Mouse (Mus musculus) limb, embryonic 13.5 days (tissue): ENCODE measurements at regions not wholly inside any gene's neighbourhood (a gene's known extent, or its start where the extent isn't known, plus 50 kb on each side); places are given as distances from the start of the nearest gene placed in this dataset.

Source experiments
- ATAC-seq: fragments of 200-750 bp; cut with Nextera tagmentation; 2 replicates; pipeline ENCODE4 v1.8.0; 2017; ENCODE audit warnings: low read depth, moderate number of reproducible peaks, moderate TSS enrichment; ENCODE audit not compliant: low FRiP score
- H3K27ac ChIP-seq: fragments of 300-500 bp; sonication (generic); 2 replicates; pipeline ENCODE4 v1.5.1; 2015; ENCODE audit warnings: inconsistent platforms, mild to moderate bottlenecking, moderate library complexity
- H3K27me3 ChIP-seq: fragments of 300-500 bp; sonication (generic); 2 replicates; pipeline ENCODE4 v1.6.1; 2015; ENCODE audit warnings: mild to moderate bottlenecking, inconsistent platforms
- H3K36me3 ChIP-seq: fragments of 300-500 bp; sonication (generic); 2 replicates; pipeline ENCODE4 v1.6.1; 2015; ENCODE audit warnings: inconsistent platforms, mild to moderate bottlenecking, moderate library complexity
- H3K4me1 ChIP-seq: fragments of 300-500 bp; sonication (generic); 2 replicates; pipeline ENCODE4 v1.6.1; 2015; ENCODE audit warnings: inconsistent platforms
- H3K4me2 ChIP-seq: fragments of 300-500 bp; sonication (generic); replicated peaks from 2 replicates; pipeline ENCODE4 v1.6.1; 2015; ENCODE audit warnings: inconsistent platforms, mild to moderate bottlenecking, moderate library complexity
- H3K4me3 ChIP-seq: fragments of 300-500 bp; sonication (generic); 2 replicates; pipeline ENCODE4 v1.5.1; 2015; ENCODE audit warnings: moderate library complexity, mild to moderate bottlenecking, inconsistent platforms
- H3K9ac ChIP-seq: fragments of 300-500 bp; sonication (generic); 2 replicates; pipeline ENCODE4 v1.6.1; 2015; ENCODE audit warnings: mild to moderate bottlenecking, inconsistent platforms
- H3K9me3 ChIP-seq: fragments of 300-500 bp; sonication (generic); 2 replicates; pipeline ENCODE4 v1.6.1; 2016; ENCODE audit warnings: inconsistent platforms
- WGBS: fragments of 180-500 bp; shearing (Covaris S2); methylation state at CpG from one replicate; pipeline ENCODE4 v1.1.7; 2015; 5-methylcytosine and 5-hydroxymethylcytosine counted together

DNA sequence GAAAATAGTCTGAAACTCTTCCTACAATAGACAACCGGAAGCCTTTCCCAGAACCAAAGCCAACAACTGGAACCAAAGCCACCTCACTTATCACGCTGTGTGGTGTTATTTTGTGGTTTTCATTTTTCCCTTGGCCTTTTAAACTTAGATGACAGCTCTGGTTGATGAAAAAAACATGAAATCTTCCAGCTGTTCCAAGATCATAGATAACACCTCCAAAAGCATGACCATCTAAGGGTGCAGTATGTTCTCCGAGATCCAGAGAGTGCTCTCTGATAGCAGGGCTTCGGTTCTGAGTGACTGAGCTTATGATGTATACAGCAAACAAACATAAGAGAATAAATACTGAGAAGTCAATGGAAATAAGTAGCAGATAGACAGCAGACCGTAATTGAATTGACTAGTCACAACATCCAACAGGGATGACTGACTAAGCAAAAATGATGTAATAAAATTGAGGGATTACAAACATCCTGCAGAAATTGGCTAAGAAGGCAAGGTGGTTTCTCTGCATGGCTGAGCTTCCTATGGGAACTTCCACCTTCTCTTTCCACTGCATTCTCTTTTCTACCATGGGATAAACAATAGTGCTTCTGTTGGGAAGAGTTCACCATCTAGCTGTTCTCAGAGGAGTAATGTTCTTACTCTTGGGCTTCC is 74.8 kb upstream of the Akirin2 start:
- no peak for ATAC-seq
- no peaks in the 10 kb centered on the region for H3K9me3 ChIP-seq
- no peak overlapping the region for H3K27ac ChIP-seq
- no peak overlapping the region for H3K4me3 ChIP-seq
- no peak overlapping the region for H3K4me2 ChIP-seq
- no peaks in the 10 kb centered on the region for H3K36me3 ChIP-seq
- H3K27me3 ChIP-seq: no peaks in the 10 kb centered on the region
- 92% methylated on average over 5 of the region's 5 CpGs for WGBS
- no peak overlapping the region for H3K9ac ChIP-seq
- H3K4me1 ChIP-seq: no peaks in the 10 kb centered on the region

DNA sequence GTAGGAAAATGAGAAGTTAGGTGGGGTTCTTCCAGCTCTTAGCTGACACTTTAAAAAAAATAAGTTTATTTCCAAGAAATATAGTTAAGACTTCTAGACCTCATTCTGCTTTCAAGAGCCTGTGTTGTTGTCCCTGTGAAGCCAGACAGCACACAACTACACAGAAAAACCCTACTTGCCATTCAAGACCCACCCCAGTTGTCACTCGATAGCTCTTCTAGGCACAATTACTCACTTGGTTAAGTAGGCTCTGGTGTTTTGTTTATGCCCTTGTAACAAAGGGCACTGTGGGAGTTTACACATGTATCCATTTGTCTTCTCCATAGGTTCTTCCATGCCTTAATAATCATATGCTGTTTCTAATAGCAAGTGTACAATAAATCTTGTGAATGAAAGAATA is 66.5 kb upstream of the Akirin2 start:
- 47% methylated on average over 1 of the region's 1 CpGs for WGBS
- Histone ChIP-seq H3K27me3 (no peaks in the 10 kb centered on the region), H3K36me3 (no peaks in the 10 kb centered on the region), H3K4me2 (no peak overlapping the region), H3K9me3 (no peaks in the 10 kb centered on the region), H3K27ac (no peak overlapping the region), H3K9ac (no peak overlapping the region), H3K4me3 (no peak overlapping the region), H3K4me1 (no peaks in the 10 kb centered on the region)
- no peak for ATAC-seq

DNA sequence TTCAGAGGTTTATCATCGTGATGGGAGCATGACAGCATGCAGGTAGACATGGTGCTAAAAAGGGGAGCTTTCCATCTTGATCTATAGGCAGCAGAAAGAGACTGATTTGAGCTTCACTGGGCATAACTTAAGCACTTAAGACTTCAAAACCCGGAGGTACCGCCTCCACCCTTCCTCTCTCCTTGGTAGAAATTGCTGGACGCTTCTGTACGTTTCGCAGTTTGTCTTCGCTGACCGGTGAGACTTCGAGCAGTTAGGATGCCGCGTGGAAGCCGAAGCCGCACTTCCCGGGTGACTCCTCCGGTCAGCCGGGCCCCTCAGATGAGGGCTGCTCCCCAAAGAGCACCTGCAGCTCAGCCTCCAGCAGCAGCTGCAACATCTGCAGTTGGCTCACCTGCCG is 65.2 kb upstream of the Akirin2 start:
- Histone ChIP-seq H3K36me3 (no peaks in the 10 kb centered on the region), H3K27me3 (no peaks in the 10 kb centered on the region), H3K27ac (no peak overlapping the region), H3K4me2 (no peak overlapping the region), H3K9ac (no peak overlapping the region), H3K4me1 (no peaks in the 10 kb centered on the region), H3K9me3 (no peaks in the 10 kb centered on the region), H3K4me3 (no peak overlapping the region)
- no peak for ATAC-seq
- WGBS: 85% methylated on average over 17 of the region's 17 CpGs

DNA sequence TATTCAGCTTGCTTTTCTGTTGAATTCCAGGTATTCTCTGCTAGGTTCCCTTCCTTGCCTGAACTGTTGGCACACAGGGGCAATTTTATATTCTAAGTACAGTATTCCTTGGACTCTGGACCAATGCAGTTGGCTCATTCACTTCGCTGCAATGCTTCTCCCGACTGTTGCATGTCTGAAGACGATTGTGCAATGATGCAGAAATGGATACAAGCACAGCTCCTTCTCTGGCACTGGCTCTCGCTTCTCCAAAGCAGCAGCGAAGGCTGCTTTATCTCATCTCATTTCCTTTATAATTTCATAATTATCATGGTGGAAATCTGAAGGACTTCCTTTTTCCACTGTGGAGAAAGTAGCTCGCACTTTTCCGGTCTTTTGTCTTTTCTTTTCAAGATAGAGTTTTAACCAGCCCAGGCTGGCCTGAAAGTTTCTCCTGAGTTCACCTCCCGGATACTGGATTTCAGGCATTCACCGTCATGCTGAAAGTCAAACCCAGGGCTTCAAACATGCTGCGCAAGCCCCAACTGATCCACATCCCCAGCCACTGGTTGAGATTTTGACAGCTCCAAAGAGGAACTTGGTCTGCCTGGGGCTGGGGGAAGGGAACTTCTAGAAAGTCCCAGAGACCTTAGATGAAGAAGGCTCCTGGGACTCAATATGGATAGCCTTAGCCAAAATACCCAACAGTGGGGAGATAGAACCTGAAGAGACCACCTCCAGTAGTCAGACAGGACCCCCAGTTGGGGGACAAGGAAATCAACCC is 55.6 kb upstream of the Akirin2 start:
- ATAC-seq: no peak
- WGBS: 92% methylated on average over 10 of the region's 10 CpGs
- Histone ChIP-seq H3K36me3 (no peaks in the 10 kb centered on the region), H3K27ac (no peak overlapping the region), H3K4me1 (no peaks in the 10 kb centered on the region), H3K9me3 (no peaks in the 10 kb centered on the region), H3K4me3 (no peak overlapping the region), H3K27me3 (no peaks in the 10 kb centered on the region), H3K9ac (no peak overlapping the region), H3K4me2 (no peak overlapping the region)

DNA sequence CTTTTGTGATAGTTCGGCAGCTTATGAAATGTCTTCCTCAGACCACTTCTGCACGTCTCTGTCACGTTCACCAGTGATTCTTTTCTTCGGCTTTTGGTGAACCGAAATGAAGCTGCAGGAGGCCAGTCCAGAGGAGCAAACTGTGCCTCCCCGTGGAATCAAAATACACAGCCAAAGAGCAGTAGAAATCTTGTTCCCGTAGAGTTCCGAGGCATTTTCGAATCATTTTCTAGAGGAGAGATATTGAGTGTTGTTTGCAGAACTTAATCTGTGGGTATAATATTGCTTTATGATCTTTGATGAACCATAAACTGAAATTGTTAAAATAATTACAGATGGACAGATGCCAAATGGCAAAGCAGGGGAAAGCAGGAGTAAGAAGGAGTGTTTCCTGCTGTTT is 52.4 kb upstream of the Akirin2 start:
- H3K9ac ChIP-seq: no peak overlapping the region
- 90% methylated on average over 9 of the region's 9 CpGs for WGBS
- H3K4me1 ChIP-seq: no peaks in the 10 kb centered on the region
- H3K9me3 ChIP-seq: no peaks in the 10 kb centered on the region
- no peaks in the 10 kb centered on the region for H3K27me3 ChIP-seq
- H3K36me3 ChIP-seq: no peaks in the 10 kb centered on the region
- H3K27ac ChIP-seq: no peak overlapping the region
- no peak for ATAC-seq
- H3K4me3 ChIP-seq: no peak overlapping the region
- H3K4me2 ChIP-seq: no peak overlapping the region

DNA sequence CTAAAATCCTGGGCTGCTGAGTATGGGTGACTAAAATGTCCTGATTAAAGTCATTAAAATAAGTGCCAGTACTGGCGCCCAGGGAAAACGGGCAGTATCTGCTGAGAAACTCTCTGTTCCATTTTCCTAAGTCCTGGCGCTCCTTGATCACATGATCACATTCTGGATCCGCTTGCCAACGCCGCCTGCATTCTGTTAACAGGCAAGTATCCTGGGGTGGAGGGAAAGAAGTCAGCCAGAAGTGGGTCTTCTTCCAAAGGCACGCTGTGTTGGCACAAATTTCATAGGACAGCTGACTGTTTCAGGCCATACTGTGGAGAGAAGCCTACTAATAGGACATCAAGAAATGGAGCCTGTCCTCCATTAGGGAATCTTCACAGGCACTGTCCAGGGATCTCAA is 52.0 kb upstream of the Akirin2 start:
- ATAC-seq: no peak
- Histone ChIP-seq H3K4me1 (no peaks in the 10 kb centered on the region), H3K9me3 (no peaks in the 10 kb centered on the region), H3K27ac (no peak overlapping the region), H3K4me3 (no peak overlapping the region), H3K9ac (no peak overlapping the region), H3K27me3 (no peaks in the 10 kb centered on the region), H3K4me2 (no peak overlapping the region), H3K36me3 (no peaks in the 10 kb centered on the region)
- WGBS: 90% methylated on average over 7 of the region's 7 CpGs

DNA sequence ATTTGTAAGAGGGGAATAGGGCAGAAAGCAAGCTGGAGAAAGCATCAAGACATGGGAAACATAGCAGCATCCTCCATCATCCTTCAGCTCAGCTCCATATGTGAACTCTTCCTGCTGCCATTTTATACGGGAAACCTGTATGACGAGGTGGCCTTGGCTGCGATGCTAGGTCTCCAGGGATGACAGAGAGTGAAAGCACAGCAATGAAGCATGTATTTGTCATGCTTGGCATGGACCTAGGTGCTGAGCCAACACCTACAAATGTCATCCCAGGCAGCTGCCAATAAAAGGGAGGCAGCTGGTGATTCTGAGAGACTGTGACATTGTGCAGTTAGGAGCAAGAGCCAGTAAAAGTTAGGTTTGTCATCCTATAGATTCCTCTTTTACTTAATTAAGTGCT is 51.0 kb upstream of the Akirin2 start:
- Histone ChIP-seq H3K4me2 (no peak overlapping the region), H3K27me3 (no peaks in the 10 kb centered on the region), H3K36me3 (no peaks in the 10 kb centered on the region), H3K9me3 (no peaks in the 10 kb centered on the region), H3K27ac (no peak overlapping the region), H3K9ac (no peak overlapping the region), H3K4me1 (no peaks in the 10 kb centered on the region), H3K4me3 (no peak overlapping the region)
- 82% methylated on average over 3 of the region's 3 CpGs for WGBS
- ATAC-seq: no peak
